Mouse (Mus musculus): ENCODE measurements around the gene Asic2.

Asic2 gene

GRCm38 (mm10) chr11:81966626-81967289 is 1.5 kb downstream of the Asic2 start:
- ChIA-PET CTCF (no interaction called here), POLR2A (interaction anchor here in 1 of 4 experiments (0.6 kb wide), 1 partner anchor 26 kb away, joined by 4 read pairs; no protein-coding TSS in a partner anchor)

- ChIA-PET CTCF (no interaction called here), POLR2A (no interaction called here)
Observed at GRCm38 (mm10) chr11:81965653-81966625, 2.3 kb downstream of the Asic2 start.

DNA sequence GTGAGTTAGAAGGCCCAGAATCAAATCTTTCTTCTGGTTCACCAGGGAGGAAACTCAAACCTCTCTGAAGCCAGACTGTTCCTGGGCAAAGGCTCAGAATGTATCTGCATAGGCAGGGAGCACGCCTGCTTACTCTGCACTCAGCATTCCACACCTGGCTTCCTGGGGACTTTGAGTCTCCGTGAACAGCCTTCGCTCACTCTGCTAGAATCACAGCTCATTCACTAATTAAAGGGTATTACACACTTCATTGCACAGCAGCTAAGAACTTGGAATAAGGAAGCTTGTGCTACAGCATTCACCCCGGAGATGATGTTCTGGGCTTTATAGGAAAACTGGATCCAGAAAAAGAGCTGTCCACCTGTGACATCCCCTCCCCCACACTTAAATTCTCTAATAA is 3.7 kb downstream of the Asic2 start:
- CTCF ChIA-PET, result no interaction called here
- POLR2A ChIA-PET, result no interaction called here

DNA sequence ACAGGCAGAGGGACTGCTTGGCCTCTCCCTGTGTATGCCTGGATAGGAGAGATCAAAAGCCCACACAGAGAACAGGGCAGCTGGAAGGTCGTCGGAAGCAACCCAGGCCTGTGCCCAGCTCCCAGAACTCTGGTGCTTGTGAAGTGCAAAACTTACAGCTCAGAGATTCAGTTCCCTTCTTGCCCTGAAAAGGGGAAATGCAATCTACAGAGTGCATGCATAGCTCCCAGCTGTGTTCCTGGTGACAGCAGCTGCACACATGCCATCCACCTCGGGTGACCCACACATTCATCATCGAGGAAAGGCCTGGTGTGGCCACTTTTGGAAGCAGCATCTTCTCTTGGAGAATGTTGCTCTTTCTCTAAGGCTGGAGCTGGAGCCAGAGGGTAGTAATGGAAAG is 13.9 kb downstream of the Asic2 start:
- ChIA-PET CTCF (interaction anchor here in 1 of 4 experiments (0.6 kb wide), 1 partner anchor 223 kb away, joined by 3 read pairs; no protein-coding TSS in a partner anchor), POLR2A (no interaction called here)

DNA sequence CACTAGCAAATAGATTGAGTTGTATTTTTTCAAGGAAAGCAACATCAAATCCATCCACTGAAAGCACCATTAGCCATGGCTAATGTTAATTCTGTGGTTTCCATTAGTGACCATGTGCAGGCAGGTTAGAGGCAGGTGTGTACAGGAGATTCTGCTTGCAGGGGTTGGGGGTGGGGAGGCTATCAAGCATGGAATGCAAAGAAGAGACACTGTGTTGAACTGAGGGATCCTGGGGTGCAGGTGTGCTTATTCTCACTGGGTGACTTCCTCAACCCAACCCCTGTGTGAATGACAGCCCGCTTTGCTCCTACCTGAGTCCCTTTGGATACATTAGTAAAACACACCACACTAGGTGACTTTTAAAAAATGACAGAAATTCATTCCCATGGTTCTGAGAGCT is 20.2 kb downstream of the Asic2 start:
- ChIA-PET POLR2A (no interaction called here), CTCF (no interaction called here)

DNA sequence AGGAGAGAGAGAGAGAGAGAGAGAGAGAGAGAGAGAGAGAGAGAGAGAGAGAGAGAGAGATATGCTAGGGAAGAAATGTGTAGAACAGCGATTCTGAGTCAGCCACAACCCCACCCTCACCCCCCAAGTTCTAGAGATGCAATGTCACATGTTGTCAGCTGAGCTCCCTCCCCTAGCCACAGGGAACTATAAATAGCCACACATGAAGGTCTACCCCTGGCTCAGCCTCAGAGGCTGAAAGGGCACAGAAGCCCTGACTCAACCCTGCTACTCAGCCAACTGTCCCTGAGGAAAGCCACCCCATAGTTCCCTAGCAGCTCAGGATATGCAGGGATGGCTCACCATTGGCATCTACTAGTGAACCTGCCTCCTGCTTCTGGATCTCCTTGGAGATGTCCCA is 26.1 kb downstream of the Asic2 start:
- ChIA-PET POLR2A (no interaction called here), CTCF (interaction anchor here in 2 of 4 experiments (0.6 to 0.7 kb wide), 2 partner anchors 16 to 354 kb away, joined by 3 to 4 read pairs; no protein-coding TSS in a partner anchor)

- ChIA-PET POLR2A (interaction anchor here in 1 of 4 experiments (0.6 kb wide), 1 partner anchor 26 kb away, joined by 4 read pairs; no protein-coding TSS in a partner anchor), CTCF (interaction anchor here in 1 of 4 experiments (1.0 kb wide), 2 partner anchors 42 to 58 kb away, joined by 3 read pairs; no protein-coding TSS in a partner anchor)
Observed at GRCm38 (mm10) chr11:81940988-81941387, 27.3 kb downstream of the Asic2 start.

- ChIA-PET CTCF (no interaction called here), POLR2A (no interaction called here)
Observed at GRCm38 (mm10) chr11:81937516-81937915, 30.7 kb downstream of the Asic2 start.

GRCm38 (mm10) chr11:81926393-81926792 is 41.9 kb downstream of the Asic2 start:
- CTCF ChIA-PET, result interaction anchor here in 1 of 4 experiments (0.6 kb wide), 2 partner anchors 16 to 594 kb away, joined by 3 to 4 read pairs; no protein-coding TSS in a partner anchor
- POLR2A ChIA-PET, result no interaction called here

DNA sequence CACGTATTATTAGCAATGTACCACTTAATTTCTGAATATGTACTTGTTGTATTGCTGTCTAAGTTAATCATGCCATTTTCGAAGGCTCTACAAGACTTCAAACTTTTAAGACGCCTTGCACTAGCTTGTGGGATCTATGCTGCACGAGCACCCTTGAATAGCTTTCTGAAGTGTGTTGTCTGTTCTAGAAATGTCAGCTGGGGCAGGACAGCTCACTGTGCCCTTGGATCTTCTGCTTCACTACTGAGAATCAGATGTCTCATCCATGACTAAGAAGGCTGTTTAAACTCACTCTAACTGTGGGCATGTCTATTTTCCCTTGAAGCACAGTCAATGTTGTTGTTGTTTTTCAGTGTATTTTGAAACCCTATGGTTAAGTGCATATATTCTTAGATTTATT is 44.6 kb downstream of the Asic2 start:
- CTCF ChIA-PET, result interaction anchor here in 1 of 4 experiments (1.2 kb wide), 1 partner anchor 335 kb away, joined by 3 read pairs; no protein-coding TSS in a partner anchor

GRCm38 (mm10) chr11:81923096-81923495 is 45.2 kb downstream of the Asic2 start:
- CTCF ChIA-PET, result no interaction called here
- POLR2A ChIA-PET, result no interaction called here

More for the DNA sequence above, 44.6 kb downstream of the Asic2 start:
- POLR2A ChIA-PET, result no interaction called here

DNA sequence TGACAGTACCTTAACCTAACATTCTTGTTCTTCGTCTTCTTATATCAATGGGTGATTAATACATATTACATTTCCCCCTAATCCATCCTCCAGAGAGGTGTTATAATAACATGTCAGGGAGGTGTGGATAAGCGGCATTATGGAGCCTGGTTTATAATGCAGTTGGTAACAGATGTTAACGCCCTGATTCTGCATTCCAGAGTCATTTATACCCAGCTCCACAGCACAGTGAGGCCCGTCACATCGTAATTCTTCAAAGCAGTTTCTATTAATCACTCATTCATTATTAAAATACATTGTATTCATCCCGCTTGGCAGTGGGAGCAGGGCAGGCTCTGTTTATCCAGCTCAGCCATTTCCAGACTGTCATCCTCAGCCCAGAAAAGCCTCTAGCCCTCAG is 52.8 kb downstream of the Asic2 start:
- CTCF ChIA-PET, result no interaction called here
- POLR2A ChIA-PET, result no interaction called here

DNA sequence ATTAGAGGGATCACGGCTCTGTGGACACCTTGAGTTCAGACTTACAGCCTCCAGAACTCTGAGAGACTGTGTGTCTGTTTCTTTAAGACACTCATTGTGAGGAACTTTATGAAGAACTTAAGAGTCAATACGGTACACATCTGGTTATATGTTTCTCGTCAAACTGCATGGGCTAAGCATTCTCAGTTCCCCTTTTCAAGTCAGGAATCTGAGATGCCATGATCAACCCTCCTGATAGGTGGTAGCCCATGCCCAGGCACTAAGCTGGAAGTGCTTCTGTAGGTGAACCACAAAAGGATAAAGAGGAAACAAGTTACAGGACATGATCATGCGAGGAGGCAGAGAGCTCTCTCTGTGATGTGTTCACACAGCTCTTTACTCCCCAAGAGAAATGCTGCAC is 55.2 kb downstream of the Asic2 start:
- ChIA-PET POLR2A (interaction anchor here in 1 of 4 experiments (0.6 kb wide), 1 partner anchor 817 kb away, joined by 3 read pairs; no protein-coding TSS in a partner anchor), CTCF (no interaction called here)

DNA sequence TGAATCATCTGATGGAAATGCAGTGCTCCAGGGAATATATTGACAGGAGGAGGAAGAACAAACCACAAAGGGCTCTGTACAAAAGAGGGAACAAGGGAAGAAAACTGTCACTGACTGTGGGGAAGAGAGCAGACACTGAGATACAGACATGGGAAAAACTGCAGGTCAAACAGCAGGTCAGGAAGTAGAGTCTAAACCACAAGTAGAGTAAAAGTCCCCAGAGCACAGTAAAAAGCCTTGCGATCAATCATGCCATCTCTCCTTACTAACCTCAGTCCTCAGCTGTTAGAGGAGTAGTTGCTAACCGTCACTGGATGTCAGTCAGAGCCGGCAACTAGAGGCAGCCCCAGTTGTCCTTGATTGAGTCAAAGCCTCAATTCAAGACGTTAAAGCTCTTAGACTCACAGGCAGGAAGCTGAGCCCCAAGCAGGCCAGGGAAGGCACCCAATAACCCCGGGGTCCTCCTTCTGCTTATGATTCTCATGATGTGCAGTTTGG is 58.8 kb downstream of the Asic2 start:
- POLR2A ChIA-PET, result interaction anchor here in 1 of 4 experiments (0.5 kb wide), 1 partner anchor 992 kb away, joined by 3 read pairs; no protein-coding TSS in a partner anchor
- CTCF ChIA-PET, result no interaction called here

DNA sequence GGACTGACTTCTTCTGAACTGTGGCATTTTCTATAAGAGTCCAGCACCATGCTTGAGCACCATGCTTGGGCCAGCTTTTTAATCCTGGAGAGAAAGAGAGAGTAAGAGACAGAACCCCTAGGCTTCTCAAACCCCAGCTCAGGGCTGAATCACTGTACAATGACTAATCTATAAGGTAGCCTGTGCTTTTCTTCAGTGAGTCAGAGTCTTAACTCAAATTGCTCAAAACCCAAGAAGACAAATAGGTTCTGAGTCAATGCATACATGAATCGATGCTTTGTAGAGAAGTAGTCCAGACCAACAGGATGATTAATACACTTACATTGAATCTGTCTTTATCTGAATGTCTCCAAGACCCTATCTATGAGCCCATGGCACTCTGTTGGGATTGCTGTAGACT is 59.5 kb downstream of the Asic2 start:
- POLR2A ChIA-PET, result no interaction called here
- CTCF ChIA-PET, result no interaction called here

DNA sequence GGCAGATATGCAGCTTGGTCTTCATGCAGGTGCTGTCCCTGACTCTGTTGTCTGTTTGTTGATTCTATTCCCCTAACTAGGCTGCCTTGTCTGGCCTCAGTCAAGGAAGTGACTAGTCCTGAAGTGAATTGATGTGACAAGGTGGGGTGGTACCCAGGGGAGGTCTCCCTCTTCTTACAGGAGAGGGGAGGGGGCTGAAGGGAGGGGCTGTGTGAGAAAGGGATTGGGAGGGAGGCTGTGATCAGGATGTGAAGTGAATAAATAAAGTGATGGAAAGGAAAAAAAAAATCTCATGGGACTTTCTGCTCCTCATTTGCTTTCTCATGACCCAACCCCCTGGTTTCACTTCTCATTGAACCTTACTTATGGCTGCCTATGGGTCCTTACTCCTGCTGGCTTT is 65.9 kb downstream of the Asic2 start:
- CTCF ChIA-PET, result interaction anchor here in 1 of 4 experiments (0.7 kb wide), 1 partner anchor 9 kb away, joined by 3 read pairs; no protein-coding TSS in a partner anchor

DNA sequence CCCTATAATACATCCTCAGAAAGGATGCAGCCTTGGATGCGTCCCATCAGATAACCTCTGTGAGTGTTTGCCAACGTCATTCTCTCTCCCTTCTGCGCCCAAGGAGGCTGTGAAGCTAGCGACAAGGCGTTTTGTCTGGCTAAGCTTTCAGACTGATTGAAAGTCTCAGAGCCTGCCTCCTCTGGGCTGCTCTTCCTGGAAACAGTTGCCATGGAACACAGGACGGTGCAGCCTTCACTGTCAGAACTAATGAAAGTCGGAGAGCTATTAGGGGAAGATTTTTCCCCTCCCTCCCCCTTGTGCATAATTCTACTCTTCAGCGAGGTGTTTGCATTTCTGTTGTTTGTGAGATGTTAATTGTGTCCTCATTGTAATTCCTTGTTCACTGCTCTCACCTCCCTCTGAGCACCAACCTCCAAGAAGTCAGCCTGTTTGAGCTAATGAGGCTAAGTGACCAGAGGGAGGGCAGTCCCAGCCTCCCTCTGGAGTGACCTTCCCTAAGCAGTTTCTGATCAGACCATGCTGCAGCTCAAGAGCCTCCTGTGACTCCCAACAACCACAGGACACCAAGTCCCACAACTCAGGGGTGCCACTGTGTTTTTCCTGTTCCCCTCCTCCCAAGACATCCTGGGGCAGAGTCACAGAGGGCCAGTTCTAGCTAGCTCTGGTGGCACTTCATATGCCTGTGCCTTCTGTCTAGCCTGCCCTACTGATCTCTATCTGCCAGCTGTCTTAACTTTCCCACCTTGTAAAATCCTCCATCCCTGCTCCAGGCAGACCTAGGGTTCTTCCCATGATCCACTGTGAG is 70.5 kb downstream of the Asic2 start:
- ChIA-PET POLR2A (no interaction called here), CTCF (no interaction called here)

More for the DNA sequence above, 65.9 kb downstream of the Asic2 start:
- POLR2A ChIA-PET, result no interaction called here

- POLR2A ChIA-PET, result no interaction called here
- CTCF ChIA-PET, result no interaction called here
Observed at GRCm38 (mm10) chr11:81896511-81896910, 71.7 kb downstream of the Asic2 start.

DNA sequence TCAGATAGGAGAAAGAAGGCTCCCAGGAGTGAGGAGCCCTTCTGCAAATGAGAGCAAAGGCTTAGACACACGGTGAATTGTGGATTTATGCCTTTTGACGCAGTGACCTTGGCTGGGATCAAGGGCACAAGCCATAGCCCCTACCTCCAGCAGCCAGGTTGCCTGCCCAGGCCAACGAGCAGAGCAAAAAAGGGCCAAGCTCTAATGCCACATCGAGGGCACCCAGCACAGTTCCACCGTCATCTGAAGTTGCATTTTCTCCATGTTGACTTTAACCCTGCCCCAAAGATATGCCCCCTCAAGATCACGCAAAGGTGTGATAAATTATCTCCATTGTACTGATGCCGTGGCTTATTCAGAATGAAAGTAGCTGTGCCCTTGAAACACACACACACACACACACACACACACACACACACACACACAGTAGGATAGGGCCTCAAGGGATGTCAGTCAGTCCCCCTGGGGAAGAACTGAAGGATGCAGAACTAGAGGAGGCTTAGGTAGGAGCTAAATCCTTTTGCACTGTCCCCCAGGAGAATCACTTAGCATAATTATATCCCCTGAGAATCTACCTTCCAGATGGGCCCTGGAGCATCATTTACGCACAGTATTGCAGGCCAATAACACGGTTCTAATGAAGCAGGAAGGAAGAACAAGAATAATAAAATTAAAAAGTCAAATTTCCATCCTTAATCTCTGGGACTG is 96.6 kb downstream of the Asic2 start:
- ChIA-PET CTCF (interaction anchor here in 1 of 4 experiments (0.6 kb wide), 1 partner anchor 39 kb away, joined by 3 read pairs; no protein-coding TSS in a partner anchor), POLR2A (no interaction called here)

All from embryonic stem cell, embryonic (primary cell).